Mouse (Mus musculus) liver, embryonic 18 days (tissue): ENCODE data around the gene Vsig2. TPM values are rescaled to one million over a fixed set of nuclear protein-coding genes. Genes with fewer than 3 reads are reported as not detected.

Experiments
- polyA plus RNA-seq: library from polyadenylated mRNA; depleted of rRNA; stranded (reverse); fragments of >200 nt; gene quantifications from 2 replicates; pipeline ENCODE4 v1.2.3, GENCODE M21; 2012; rRNA removed

The Vsig2 gene
- 0.84 and 0.95 TPM in 2 replicates for polyA plus RNA-seq

DNA sequence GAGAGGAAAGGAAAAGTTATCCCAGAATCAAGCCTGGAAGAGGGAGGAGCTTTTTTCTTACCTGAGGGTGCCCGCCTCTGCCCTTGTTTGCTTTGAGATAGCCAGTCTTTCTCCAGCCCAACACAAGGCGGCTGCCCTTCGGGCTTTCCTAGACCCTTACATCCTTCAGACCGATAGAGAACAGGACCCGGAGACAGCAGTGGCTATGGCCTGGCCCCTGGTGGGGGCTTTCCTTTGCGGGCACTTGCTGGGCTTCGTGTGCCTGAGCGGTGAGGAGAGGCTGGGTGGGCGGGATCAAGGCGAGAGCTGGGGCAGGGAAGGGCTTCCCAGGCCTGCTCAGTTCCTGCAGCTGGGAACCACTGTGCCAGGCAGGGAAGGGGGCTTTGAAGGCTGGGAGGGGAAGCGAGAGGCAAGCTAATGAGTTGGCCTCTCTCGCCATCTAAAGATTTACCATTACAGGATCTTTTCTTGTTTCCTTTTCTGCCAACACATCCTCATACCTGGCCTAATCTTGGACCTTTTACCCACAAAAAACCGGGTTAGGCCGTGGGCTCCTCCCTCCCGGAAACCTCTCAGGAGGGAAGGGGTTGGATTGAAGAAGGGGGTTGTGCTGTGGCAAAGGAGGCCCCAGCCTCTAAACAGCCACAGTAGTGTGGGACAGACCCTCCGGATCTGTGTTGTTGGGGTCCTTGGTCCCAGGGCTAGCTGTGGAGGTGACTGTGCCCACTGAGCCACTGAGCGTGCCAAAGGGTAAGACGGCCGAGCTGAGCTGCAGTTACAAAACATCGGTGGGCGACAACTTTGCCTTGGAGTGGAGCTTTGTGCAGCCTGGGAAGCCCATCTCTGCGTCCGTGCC, at the start of gene Vsig2:
TSS of gene Vsig2 (plus strand) at position 86 of the 856 bp plus-strand sequence.

DNA sequence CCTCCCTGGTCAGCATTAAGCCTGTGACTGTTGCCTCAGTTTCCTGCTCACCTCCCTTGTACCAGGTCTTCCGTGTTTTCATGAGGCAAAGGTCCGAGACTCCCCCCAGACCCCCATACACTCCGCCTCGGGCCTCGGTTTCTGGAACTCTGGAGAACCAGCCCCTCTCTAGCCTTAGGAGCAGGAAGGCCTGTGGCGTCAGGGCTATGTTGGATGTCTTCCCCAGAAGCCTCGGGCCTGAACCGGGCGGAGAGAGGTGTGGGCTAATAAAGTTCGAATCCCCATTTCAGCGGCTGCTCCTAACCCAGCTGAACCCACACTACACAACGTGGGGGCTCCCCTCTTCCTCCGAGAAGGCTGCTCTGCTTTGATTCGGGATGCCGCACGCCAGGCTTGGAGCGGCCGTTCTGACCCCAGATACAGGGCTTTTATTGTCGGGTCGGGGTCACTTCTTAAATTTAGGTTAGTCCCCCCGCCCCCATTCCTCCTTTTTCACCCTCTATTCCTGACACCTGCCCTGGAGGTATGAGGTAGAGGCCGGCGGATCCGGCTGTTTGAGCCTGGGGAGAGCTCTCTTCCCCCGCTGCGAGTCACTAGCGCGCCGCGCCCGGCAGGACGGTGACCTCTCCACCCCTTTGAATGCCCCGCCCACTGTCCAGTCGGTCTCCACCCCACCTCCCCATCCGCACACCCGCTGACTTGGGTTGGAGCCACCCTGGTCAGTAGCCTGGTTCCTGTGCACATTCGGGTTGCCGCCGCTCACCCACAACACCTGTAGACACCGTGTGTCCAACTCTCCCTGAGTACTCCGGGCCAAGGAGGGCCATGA, 11.4 kb upstream of the Vsig2 start, which contains the start of gene Esam:
TSS of gene Esam (plus strand) at position 683 of the 829 bp plus-strand sequence.

DNA sequence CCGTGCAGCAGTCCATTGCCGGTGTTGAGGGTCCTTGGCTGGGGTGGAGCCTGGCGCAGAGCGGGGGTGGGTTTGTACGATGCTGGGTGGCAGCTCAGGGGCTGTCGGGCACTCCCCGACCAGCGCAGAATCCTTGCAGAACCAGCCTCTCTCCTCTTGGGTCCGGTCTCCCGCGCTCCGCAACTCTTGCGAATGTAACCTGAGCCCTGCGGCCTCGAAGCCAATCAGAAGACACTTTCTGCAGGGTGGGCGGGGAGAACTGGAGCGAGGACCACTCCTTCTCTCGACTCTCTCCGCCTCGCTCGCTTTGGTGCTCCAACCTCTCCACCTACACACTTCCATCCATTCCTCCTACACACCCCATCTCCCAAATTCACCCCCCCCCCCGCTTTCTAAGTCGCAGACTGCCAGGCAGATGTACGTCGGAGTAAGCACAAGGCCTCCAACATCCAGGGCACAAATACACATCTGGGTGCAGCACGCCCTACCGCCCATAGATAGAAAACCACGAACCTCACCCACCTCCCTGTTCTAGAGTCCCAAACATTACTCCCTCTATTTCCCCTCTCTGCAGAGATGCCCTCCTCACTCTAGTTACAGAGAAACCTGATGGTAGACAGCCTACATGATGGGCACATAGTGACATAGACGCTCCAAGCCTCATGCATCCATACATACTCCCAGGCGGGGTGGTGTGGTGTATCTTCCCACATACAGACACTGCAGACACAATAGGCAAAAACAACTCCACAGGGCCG, 13.7 kb downstream of the Vsig2 start, which contains the start of gene Nrgn:
TSS of gene Nrgn (minus strand) at position 369 of the 758 bp plus-strand sequence.

DNA sequence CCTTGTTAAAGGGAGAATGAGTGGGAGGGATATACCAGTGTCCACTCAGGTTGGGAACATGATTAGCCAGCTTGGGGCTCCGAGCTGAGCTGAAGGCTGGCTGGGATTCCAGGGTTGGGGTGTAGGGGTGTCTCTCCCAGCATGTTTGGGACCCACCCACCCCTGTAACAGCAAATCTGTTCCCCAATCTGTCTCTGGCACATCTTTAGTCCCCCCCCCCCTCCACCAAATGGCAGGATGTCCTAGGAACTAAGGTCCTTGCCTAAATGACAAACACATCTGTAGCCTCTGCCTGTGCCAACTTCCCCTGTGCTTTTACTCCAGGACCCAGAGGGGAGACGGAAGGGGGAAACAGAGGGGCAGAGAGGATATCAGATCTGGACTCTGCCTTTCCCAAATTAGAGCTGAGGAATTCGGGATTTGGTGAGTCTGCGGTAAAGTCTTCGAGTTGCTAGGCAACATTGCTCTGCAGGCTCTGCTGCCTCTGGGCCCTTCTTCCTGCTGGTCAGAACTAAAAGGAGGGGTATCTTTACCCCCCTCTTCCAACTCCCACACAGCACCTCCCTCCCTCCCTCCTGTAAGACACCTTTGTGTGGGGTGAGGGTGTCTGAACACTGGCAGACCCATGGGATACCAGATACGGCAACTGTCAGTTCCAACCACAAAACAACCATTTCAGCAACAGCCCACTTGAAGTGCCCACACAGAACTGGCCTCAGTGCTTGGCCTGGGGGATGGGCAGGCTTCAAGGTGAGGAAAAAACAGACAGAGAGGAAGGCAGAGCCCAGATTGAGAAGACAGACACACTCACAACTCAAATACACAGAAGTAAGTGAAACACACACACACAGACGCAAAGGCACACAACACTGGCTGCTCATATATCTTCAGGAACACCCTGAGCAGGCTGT, 16.0 kb downstream of the Vsig2 start, which contains the start of gene Siae:
TSS of gene Siae (plus strand) at position 861 of the 911 bp plus-strand sequence.

Other genes starting within 250 kb of the Vsig2 start
- gene Ccdc15, start 190.8 kb upstream of the Vsig2 start, polyA plus RNA-seq = 0.83 and 0.94 TPM in 2 replicates
- gene Hepacam, start 171.9 kb upstream of the Vsig2 start, polyA plus RNA-seq = 0.01 TPM in 2 replicates
- 2.3 and 2.6 TPM in 2 replicates for gene Robo4, start 137.4 kb upstream of the Vsig2 start, polyA plus RNA-seq
- gene Robo3, start 106.0 kb upstream of the Vsig2 start, polyA plus RNA-seq = 0.29 and 0.43 TPM in 2 replicates
- gene Msantd2, start 49.9 kb upstream of the Vsig2 start, polyA plus RNA-seq = 9.9 and 11.4 TPM in 2 replicates
- 10.9 and 11.6 TPM in 2 replicates for gene Esam, start 11.2 kb upstream of the Vsig2 start, polyA plus RNA-seq
- 5.8 and 6.3 TPM in 2 replicates for gene Nrgn, start 13.6 kb downstream of the Vsig2 start, polyA plus RNA-seq
- gene Siae, start 16.4 kb downstream of the Vsig2 start, polyA plus RNA-seq = 3.5 and 3.8 TPM in 2 replicates
- gene Spa17, start 74.5 kb downstream of the Vsig2 start, polyA plus RNA-seq = 1.2 TPM in 2 replicates
- 30.0 and 33.7 TPM in 2 replicates for gene Tbrg1, start 118.1 kb downstream of the Vsig2 start, polyA plus RNA-seq
- not detected in 2 replicates for gene Panx3, start 130.0 kb downstream of the Vsig2 start, polyA plus RNA-seq
- not detected in 2 replicates for gene Olfr160, start 177.0 kb downstream of the Vsig2 start, polyA plus RNA-seq
- gene Olfr874, start 205.9 kb downstream of the Vsig2 start, polyA plus RNA-seq = not detected in 2 replicates
- gene Olfr875, start 232.6 kb downstream of the Vsig2 start, polyA plus RNA-seq = not detected in 2 replicates